Mouse (Mus musculus): ENCODE measurements around the gene Ciart.
"Not testable (repeated sequence)": the region's sequence is repeated elsewhere in the genome, so short reads cannot be mapped to it uniquely, and the experiment has no call there.

Ciart gene

GRCm38 (mm10) chr3:95905146-95905939 is 23.3 kb upstream of the Ciart start:
- ChIA-PET POLR2A (interaction anchor here in 3 of 4 experiments (0.6 to 2.7 kb wide), 43 partner anchors 8 to 731 kb away, joined by 3 to 19 read pairs (median 4); partner anchors contain the start of genes Ciart (in 3 of the 3), Mrps21 (in 3 of the 3), BC028528 (in 2 of the 3) and Ensa (in 2 of the 3)), CTCF (interaction anchor here (0.6 to 3.1 kb wide), 39 partner anchors 10 to 595 kb away, joined by 3 to 16 read pairs (median 4); partner anchors contain the start of genes BC028528 (in 2 of the 4), Mrps21 (in 2 of the 4), Ciart (in 1 of the 4) and Golph3l (in 1 of the 4))

GRCm38 (mm10) chr3:95904568-95904967 is 22.5 kb upstream of the Ciart start, which contains the start of gene Car14:
Car14 (minus strand) TSS chr3:95904691.
- POLR2A ChIA-PET, result interaction anchor here (0.5 to 2.7 kb wide), 25 partner anchors 11 to 344 kb away, joined by 3 to 19 read pairs (median 4); partner anchors contain the start of genes BC028528 (in 2 of the 4), Ciart (in 2 of the 4), Mrps21 (in 2 of the 4) and Aph1a (in 1 of the 4)
- CTCF ChIA-PET, result interaction anchor here in 3 of 4 experiments (0.9 to 1.9 kb wide), 4 partner anchors 13 to 65 kb away, joined by 3 to 5 read pairs (median 3); partner anchors contain the start of gene BC028528 (in 1 of the 3)

GRCm38 (mm10) chr3:95903753-95904502 is 21.9 kb upstream of the Ciart start:
- ChIA-PET POLR2A (interaction anchor here (0.5 to 2.7 kb wide), 30 partner anchors 10 to 344 kb away, joined by 3 to 19 read pairs (median 4); partner anchors contain the start of genes BC028528 (in 2 of the 4), Ciart (in 2 of the 4), Mrps21 (in 2 of the 4) and Aph1a (in 1 of the 4)), CTCF (interaction anchor here in 3 of 4 experiments (0.7 to 1.4 kb wide), 4 partner anchors 12 to 225 kb away, joined by 3 read pairs; partner anchors contain the start of gene BC028528 (in 1 of the 3))

- CTCF ChIA-PET, result no interaction called here
Measured at GRCm38 (mm10) chr3:95902643-95903042, 20.6 kb upstream of the Ciart start.

GRCm38 (mm10) chr3:95902373-95902625 is 20.2 kb upstream of the Ciart start:
- CTCF ChIA-PET, result no interaction called here
- POLR2A ChIA-PET, result interaction anchor here in 2 of 4 experiments (0.7 to 2.3 kb wide), 5 partner anchors 10 to 49 kb away, joined by 3 to 6 read pairs (median 4); partner anchors contain the start of gene BC028528 (in 1 of the 2)

More at GRCm38 (mm10) chr3:95902643-95903042, 20.6 kb upstream of the Ciart start:
- POLR2A ChIA-PET, result interaction anchor here in 1 of 4 experiments (0.9 to 2.2 kb wide), 5 partner anchors 21 to 63 kb away, joined by 3 to 11 read pairs (median 4); partner anchors contain the start of genes Ciart and Mrps21

GRCm38 (mm10) chr3:95901616-95902372 is 19.7 kb upstream of the Ciart start:
- ChIA-PET POLR2A (interaction anchor here in 2 of 4 experiments (0.7 to 2.9 kb wide), 12 partner anchors 10 to 164 kb away, joined by 3 to 11 read pairs (median 4); partner anchors contain the start of genes BC028528 (in 1 of the 2), Ciart (in 1 of the 2), Mrps21 (in 1 of the 2) and Prpf3 (in 1 of the 2)), CTCF (no interaction called here)

GRCm38 (mm10) chr3:95899800-95900524 is 17.9 kb upstream of the Ciart start:
- ChIA-PET POLR2A (interaction anchor here (0.6 to 2.9 kb wide), 16 partner anchors 8 to 55 kb away, joined by 3 to 11 read pairs (median 6); partner anchors contain the start of genes BC028528 (in 2 of the 4), Mrps21 (in 2 of the 4) and Ciart (in 1 of the 4)), CTCF (interaction anchor here in 1 of 4 experiments (0.6 kb wide), 2 partner anchors 36 to 170 kb away, joined by 3 read pairs; no protein-coding TSS in a partner anchor)

- POLR2A ChIA-PET, result interaction anchor here in 1 of 4 experiments (1.0 kb wide), 1 partner anchor 10 kb away, joined by 5 read pairs; no protein-coding TSS in a partner anchor
Measured at GRCm38 (mm10) chr3:95895501-95895900, 13.4 kb upstream of the Ciart start.

GRCm38 (mm10) chr3:95894317-95895160 is 12.5 kb upstream of the Ciart start:
- ChIA-PET POLR2A (interaction anchor here in 2 of 4 experiments (0.6 to 2.5 kb wide), 3 partner anchors 11 to 56 kb away, joined by 3 to 7 read pairs (median 5); partner anchors contain the start of gene Ciart (in 1 of the 2)), CTCF (no interaction called here)

More at GRCm38 (mm10) chr3:95895501-95895900, 13.4 kb upstream of the Ciart start:
- CTCF ChIA-PET, result interaction anchor here in 1 of 4 experiments (0.8 kb wide), 1 partner anchor 31 kb away, joined by 3 read pairs; no protein-coding TSS in a partner anchor

- CTCF ChIA-PET, result not testable (repeated sequence)
Measured at GRCm38 (mm10) chr3:95893606-95894316, 11.7 kb upstream of the Ciart start, which contains the start of gene Aph1a. Aph1a (plus strand) TSS chr3:95893969.

GRCm38 (mm10) chr3:95893126-95893525 is 11.1 kb upstream of the Ciart start:
- POLR2A ChIA-PET, result interaction anchor here in 3 of 4 experiments (1.1 to 2.7 kb wide), 12 partner anchors 11 to 58 kb away, joined by 3 to 20 read pairs (median 6); partner anchors contain the start of genes Ciart (in 3 of the 3), Car14 (in 2 of the 3), Mrps21 (in 1 of the 3) and Prpf3 (in 1 of the 3)
- CTCF ChIA-PET, result no interaction called here

More at GRCm38 (mm10) chr3:95893606-95894316, 11.7 kb upstream of the Ciart start, which contains the start of gene Aph1a:
- POLR2A ChIA-PET, result interaction anchor here in 2 of 4 experiments (0.6 to 2.5 kb wide), 7 partner anchors 11 to 57 kb away, joined by 3 to 7 read pairs (median 4); partner anchors contain the start of genes Car14 (in 1 of the 2), Ciart (in 1 of the 2) and Prpf3 (in 1 of the 2)

GRCm38 (mm10) chr3:95892066-95893052 is 10.3 kb upstream of the Ciart start:
- POLR2A ChIA-PET, result interaction anchor here in 3 of 4 experiments (0.5 to 3.4 kb wide), 25 partner anchors 8 to 377 kb away, joined by 3 to 20 read pairs (median 6); partner anchors contain the start of genes Ciart (in 3 of the 3), Prpf3 (in 3 of the 3), Car14 (in 2 of the 3) and Hist2h2ac (in 1 of the 3)

More at GRCm38 (mm10) chr3:95892066-95893052, 10.3 kb upstream of the Ciart start:
- CTCF ChIA-PET, result interaction anchor here in 2 of 4 experiments (0.5 to 2.2 kb wide), 5 partner anchors 12 to 104 kb away, joined by 3 to 10 read pairs (median 4); partner anchors contain the start of genes Car14 (in 1 of the 2) and Prpf3 (in 1 of the 2)

All from embryonic stem cell, embryonic (primary cell).